ENCODE assay signal across 19 mouse cellular contexts in the genomic region with DNA sequence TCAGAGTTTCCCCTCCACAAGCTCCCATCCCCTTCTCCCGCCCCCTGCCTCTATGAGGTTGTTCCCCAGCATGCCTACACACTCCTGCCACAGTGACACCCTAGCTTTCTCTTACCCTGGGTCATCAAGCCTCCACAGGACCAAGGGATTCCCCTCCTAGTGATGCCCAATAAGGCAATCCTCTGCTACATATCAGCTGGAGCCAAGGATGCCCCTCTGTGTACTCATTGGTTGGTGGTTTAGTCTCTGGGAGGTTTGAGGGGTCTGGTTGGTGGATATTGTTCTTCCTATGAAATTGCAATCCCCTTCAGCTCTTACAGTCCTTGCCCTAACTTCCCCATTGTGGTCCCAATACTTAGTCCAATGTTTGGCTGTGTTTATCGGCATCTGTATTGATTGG.
"Had no signal": no experiment of that assay in that cellular context is flagged by ENCODE, and none has a peak within 500 bp of the region (broad histone marks: within the 10 kb centered on the region; RNA-seq: fewer than 3 reads in every experiment).

No protein-coding gene starts in this region.

- H3K4me1 ChIP-seq: midbrain, embryonic 10.5 days; midbrain, embryonic 12.5 days; neural tube, embryonic 13.5 days; neural tube, embryonic 15.5 days had no signal

- H3K4me2 ChIP-seq: lung, embryonic 14.5 days; midbrain, embryonic 12.5 days; neural tube, embryonic 13.5 days; neural tube, embryonic 15.5 days had no signal

- H3K27ac ChIP-seq: midbrain, embryonic 10.5 days; midbrain, embryonic 12.5 days; neural tube, embryonic 13.5 days; neural tube, embryonic 15.5 days had no signal

- H3K27me3 ChIP-seq: midbrain, embryonic 12.5 days; neural tube, embryonic 13.5 days; neural tube, embryonic 15.5 days had no signal

- H3K9ac ChIP-seq: lung, embryonic 14.5 days; midbrain, embryonic 12.5 days; neural tube, embryonic 13.5 days; neural tube, embryonic 15.5 days had no signal

- DNase-seq: lung, adult 18-20 months; lung, embryonic 14.5 days; lung, postnatal 10 days; lung, postnatal 4 days; midbrain, embryonic 14.5 days; retina, postnatal 1 day; right cerebral cortex, adult 18-20 months; right cerebral cortex, postnatal 25 days; right cerebral cortex, postnatal 4 days; spleen, adult 18-20 months; thymus, adult 18-20 months; thymus, postnatal 14 days; thymus, postnatal 36 days had no signal

- H3K4me3 ChIP-seq: midbrain, embryonic 10.5 days; midbrain, embryonic 12.5 days; myocyte; neural tube, embryonic 13.5 days; neural tube, embryonic 15.5 days had no signal

- ATAC-seq: midbrain, embryonic 16.5 days had no signal

- H3K36me3 ChIP-seq: midbrain, embryonic 10.5 days; midbrain, embryonic 12.5 days; neural tube, embryonic 13.5 days; neural tube, embryonic 15.5 days had no signal
